Mouse (Mus musculus) bone marrow macrophage, adult 2 months (primary cell): ENCODE data around the gene Cyp2g1. TPM values are rescaled to one million over a fixed set of nuclear protein-coding genes. Genes with fewer than 3 reads are reported as not detected.

ENCODE experiments used
- polyA plus RNA-seq: library from polyadenylated mRNA; stranded (reverse); fragments of >200 nt; gene quantifications from 2 replicates; pipeline ENCODE4 v1.2.4, GENCODE M21; 2012; ENCODE audit not compliant: missing spikeins, insufficient read depth, insufficient read length

The Cyp2g1 gene
- polyA plus RNA-seq, 1 experiment: not detected

Other genes with a start within 250 kb of the Cyp2g1 start
- gene Vmn1r185, start 190.4 kb upstream of the Cyp2g1 start, polyA plus RNA-seq: not detected in 2 replicates
- not detected in 2 replicates for gene Cyp2b23, start 122.5 kb upstream of the Cyp2g1 start, polyA plus RNA-seq
- gene Cyp2b19, start 51.8 kb upstream of the Cyp2g1 start, polyA plus RNA-seq: not detected in 2 replicates
- gene Cyp2a5, start 26.4 kb downstream of the Cyp2g1 start, polyA plus RNA-seq: not detected in 2 replicates
- 0.23 TPM in 1 of 2 replicates, not detected in the other for gene Cyp2a22, start 130.5 kb downstream of the Cyp2g1 start, polyA plus RNA-seq
- not detected in 2 replicates for gene Cyp2a12, start 220.2 kb downstream of the Cyp2g1 start, polyA plus RNA-seq